In genomic region chr17:57248771-57249170, GRCm38 (mm10) we compare ENCODE assay signal across 8 mouse cellular contexts. TPM values are rescaled to one million over a fixed set of nuclear protein-coding genes. Genes with fewer than 3 reads are reported as not detected.
DNase-seq lines count a peak whose midpoint lies in the region; ATAC-seq and TF ChIP-seq lines count a peak whose summit lies in the region.

No protein-coding gene starts in this region.

- peak; percentile 29 for DNase-seq in layer of hippocampus, adult 11-12 months (ENCODE audit: low spot score)
- no peak for DNase-seq in layer of hippocampus, postnatal 25 days (ENCODE audit: extremely low spot score in 1 of 2, low spot score in 1 of 2)
- DNase-seq in cerebellum, adult 2 months = peak in 1 of 2 experiments; percentile 35
- no peak for DNase-seq in testis, postnatal 14 days (ENCODE audit: low spot score)
- DNase-seq in urinary bladder, postnatal 36 days (ENCODE audit: low spot score in 2 of 2) = no peak

- H3K9ac ChIP-seq in heart, embryonic 15.5 days = peak overlapping the region; percentile 48
- peak overlapping the region; percentile 31; the same call in 1 of the 2 replicates for H3K9ac ChIP-seq in limb, embryonic 15.5 days
- H3K9ac ChIP-seq in neural tube, embryonic 14.5 days (replicated peaks; ENCODE audit: low read depth, low read length) = 0 out of 2 replicates have a peak overlapping the region, but pooled peaks have one; percentile 16

- TF ChIP-seq POLR2A in cerebellum, adult 2 months (IDR thresholded peaks at IDR 0.05; ENCODE audit: borderline replicate concordance, insufficient read depth, low read length) = no peak

- WGBS in cerebellum, adult 2 months = 6% methylated on average over 13 of the region's 13 CpGs
- WGBS in heart, embryonic 15.5 days = 11% methylated on average over 13 of the region's 13 CpGs
- 8% methylated on average over 13 of the region's 13 CpGs for WGBS in limb, embryonic 15.5 days
- WGBS in neural tube, embryonic 14.5 days = 10% methylated on average over 13 of the region's 13 CpGs

- no peaks in the 10 kb centered on the region for H3K27me3 ChIP-seq in cerebellum, adult 2 months (ENCODE audit: control insufficient read depth, insufficient read depth, low read length)
- no peaks in the 10 kb centered on the region for H3K27me3 ChIP-seq in heart, embryonic 15.5 days
- no peaks in the 10 kb centered on the region for H3K27me3 ChIP-seq in limb, embryonic 15.5 days
- no peaks in the 10 kb centered on the region for H3K27me3 ChIP-seq in neural tube, embryonic 14.5 days (ENCODE audit: control insufficient read depth, insufficient read depth, low read length)

- peak overlapping the region; percentile 54 for H3K27ac ChIP-seq in cerebellum, adult 2 months (ENCODE audit: insufficient read depth, low read length)
- H3K27ac ChIP-seq in heart, embryonic 15.5 days = peak overlapping the region; percentile 95
- H3K27ac ChIP-seq in limb, embryonic 15.5 days = peak overlapping the region; percentile 93
- H3K27ac ChIP-seq in neural tube, embryonic 14.5 days (ENCODE audit: low read depth, low read length) = peak overlapping the region; percentile 55

- ATAC-seq in heart, embryonic 15.5 days (replicated peaks; ENCODE audit: insufficient number of reproducible peaks, insufficient read depth, low FRiP score, low read depth) = no peak
- ATAC-seq in limb, embryonic 15.5 days (ENCODE audit: insufficient number of reproducible peaks, low FRiP score, low TSS enrichment, low read depth) = no peak
- no peak for ATAC-seq in neural tube, embryonic 14.5 days (ENCODE audit: low read depth)

- H3K36me3 ChIP-seq in heart, embryonic 15.5 days = peaks cover under 1% of the 10 kb centered on the region; the same call in 1 of the 2 replicates
- H3K36me3 ChIP-seq in limb, embryonic 15.5 days = peaks cover 18% of the 10 kb centered on the region
- no peaks in the 10 kb centered on the region for H3K36me3 ChIP-seq in neural tube, embryonic 14.5 days (ENCODE audit: control insufficient read depth, insufficient read depth, low read length)

- H3K4me3 ChIP-seq in cerebellum, adult 2 months (replicated peaks; ENCODE audit: insufficient read depth, low read depth, low read length) = peak overlapping the region; percentile 85
- peak overlapping the region; percentile 94 for H3K4me3 ChIP-seq in heart, embryonic 15.5 days
- H3K4me3 ChIP-seq in limb, embryonic 15.5 days = peak overlapping the region; percentile 80
- peak overlapping the region; percentile 52 for H3K4me3 ChIP-seq in neural tube, embryonic 14.5 days (ENCODE audit: low read depth, low read length)

- TF ChIP-seq CTCF in cerebellum, adult 2 months (IDR thresholded peaks at IDR 0.05; ENCODE audit: borderline replicate concordance, insufficient read depth, low read depth, low read length) = no peak

- H3K4me1 ChIP-seq in cerebellum, adult 2 months (ENCODE audit: control insufficient read depth, insufficient read depth, low read length) = 0 out of 2 replicates have a peak, but pooled peaks cover 3% of the 10 kb centered on the region
- H3K4me1 ChIP-seq in heart, embryonic 15.5 days (replicated peaks) = peaks cover 31% of the 10 kb centered on the region
- H3K4me1 ChIP-seq in limb, embryonic 15.5 days = peaks cover 32% of the 10 kb centered on the region
- H3K4me1 ChIP-seq in neural tube, embryonic 14.5 days (ENCODE audit: control insufficient read depth, insufficient read depth, low read length) = peaks cover 15% of the 10 kb centered on the region; the same call in 1 of the 2 replicates

- H3K9me3 ChIP-seq in heart, embryonic 15.5 days (replicated peaks) = no peaks in the 10 kb centered on the region
- H3K9me3 ChIP-seq in limb, embryonic 15.5 days = no peaks in the 10 kb centered on the region
- H3K9me3 ChIP-seq in neural tube, embryonic 14.5 days (ENCODE audit: control insufficient read depth, low read length) = no peaks in the 10 kb centered on the region

- peak overlapping the region; percentile 96 for H3K4me2 ChIP-seq in heart, embryonic 15.5 days
- peak overlapping the region; percentile 92 for H3K4me2 ChIP-seq in limb, embryonic 15.5 days
- peak overlapping the region; percentile 89 for H3K4me2 ChIP-seq in neural tube, embryonic 14.5 days (ENCODE audit: low read depth, low read length)

RNA-seq across cellular contexts. Expression of gene Trip10, which starts 0.5 kb away (rescaled TPM):
- 1 to 10 TPM; 5.9 to 7.4 TPM for total RNA-seq in layer of hippocampus, postnatal 25 days (2021)
- polyA plus RNA-seq in cerebellum, adult 2 months (2012; rRNA removed) = 8.5 and 10.1 TPM in 2 replicates
- 39.1 and 43.7 TPM in 2 replicates for polyA plus RNA-seq in heart, embryonic 15.5 days (2015; fragmentation: Nextera tagmentation; extraction: Ambion mirVana)
- 40.6 and 44.5 TPM in 2 replicates for polyA plus RNA-seq in limb, embryonic 15.5 days (2015; fragmentation: Nextera tagmentation; extraction: Ambion mirVana)
- polyA plus RNA-seq in neural tube, embryonic 14.5 days (2014; fragmentation: Nextera tagmentation; extraction: Ambion mirVana) = 5.4 and 9.0 TPM in 2 replicates

RNA-seq across cellular contexts. Expression of gene Gpr108, which starts 0.5 kb away (rescaled TPM):
- total RNA-seq in layer of hippocampus, postnatal 25 days (2021) = 10 to 100 TPM; 20.4 to 23.3 TPM
- 44.0 and 46.9 TPM in 2 replicates for polyA plus RNA-seq in cerebellum, adult 2 months (2012; rRNA removed)
- polyA plus RNA-seq in heart, embryonic 15.5 days (2015; fragmentation: Nextera tagmentation; extraction: Ambion mirVana) = 26.5 and 29.0 TPM in 2 replicates
- polyA plus RNA-seq in limb, embryonic 15.5 days (2015; fragmentation: Nextera tagmentation; extraction: Ambion mirVana) = 43.6 and 45.5 TPM in 2 replicates
- polyA plus RNA-seq in neural tube, embryonic 14.5 days (2014; fragmentation: Nextera tagmentation; extraction: Ambion mirVana) = 23.1 and 24.9 TPM in 2 replicates

RNA-seq across cellular contexts. Expression of gene C3, which starts 20.8 kb away (rescaled TPM):
- total RNA-seq in layer of hippocampus, postnatal 25 days (2021) = 1 to 10 TPM in 1 of 2 experiments, under 1 TPM in 1; 0.98 to 1.3 TPM
- 1.1 and 1.3 TPM in 2 replicates for polyA plus RNA-seq in cerebellum, adult 2 months (2012; rRNA removed)
- 1.8 and 5.6 TPM in 2 replicates for polyA plus RNA-seq in heart, embryonic 15.5 days (2015; fragmentation: Nextera tagmentation; extraction: Ambion mirVana)
- polyA plus RNA-seq in limb, embryonic 15.5 days (2015; fragmentation: Nextera tagmentation; extraction: Ambion mirVana) = 1.5 and 1.8 TPM in 2 replicates
- polyA plus RNA-seq in neural tube, embryonic 14.5 days (2014; fragmentation: Nextera tagmentation; extraction: Ambion mirVana) = 0.82 and 2.7 TPM in 2 replicates

RNA-seq across cellular contexts. Expression of gene Vav1, which starts 30.1 kb away (rescaled TPM):
- total RNA-seq in layer of hippocampus, postnatal 25 days (2021) = 1 to 10 TPM; 3.3 to 3.5 TPM
- polyA plus RNA-seq in cerebellum, adult 2 months (2012; rRNA removed) = 1.2 and 1.5 TPM in 2 replicates
- polyA plus RNA-seq in heart, embryonic 15.5 days (2015; fragmentation: Nextera tagmentation; extraction: Ambion mirVana) = 1.8 and 9.6 TPM in 2 replicates
- 4.1 and 4.4 TPM in 2 replicates for polyA plus RNA-seq in limb, embryonic 15.5 days (2015; fragmentation: Nextera tagmentation; extraction: Ambion mirVana)
- polyA plus RNA-seq in neural tube, embryonic 14.5 days (2014; fragmentation: Nextera tagmentation; extraction: Ambion mirVana) = 1.1 and 1.7 TPM in 2 replicates

RNA-seq across cellular contexts. Expression of gene Tnfsf14, which starts 54.8 kb away (rescaled TPM):
- total RNA-seq in layer of hippocampus, postnatal 25 days (2021) = not detected
- polyA plus RNA-seq in cerebellum, adult 2 months (2012; rRNA removed) = not detected in 2 replicates
- 0.29 TPM in 1 of 2 replicates, not detected in the other for polyA plus RNA-seq in heart, embryonic 15.5 days (2015; fragmentation: Nextera tagmentation; extraction: Ambion mirVana)
- 0.08 and 0.15 TPM in 2 replicates for polyA plus RNA-seq in limb, embryonic 15.5 days (2015; fragmentation: Nextera tagmentation; extraction: Ambion mirVana)
- polyA plus RNA-seq in neural tube, embryonic 14.5 days (2014; fragmentation: Nextera tagmentation; extraction: Ambion mirVana) = not detected in 2 replicates
